Mouse (Mus musculus) spleen, adult 12 weeks (tissue): Measurements from ENCODE around the gene Galntl6.
"Not testable (repeated sequence)": the region's sequence is repeated elsewhere in the genome, so short reads cannot be mapped to it uniquely, and the experiment has no call there.

Experiments
- DNase-seq: peaks from one replicate; pipeline ENCODE4 v3.0.0; 2022; ENCODE audit warnings: low spot score

The Galntl6 gene

GRCm38 (mm10) chr8:57765726-57766351 lies 1146.6 kb downstream of the Galntl6 start:
- no peak for DNase-seq

DNA sequence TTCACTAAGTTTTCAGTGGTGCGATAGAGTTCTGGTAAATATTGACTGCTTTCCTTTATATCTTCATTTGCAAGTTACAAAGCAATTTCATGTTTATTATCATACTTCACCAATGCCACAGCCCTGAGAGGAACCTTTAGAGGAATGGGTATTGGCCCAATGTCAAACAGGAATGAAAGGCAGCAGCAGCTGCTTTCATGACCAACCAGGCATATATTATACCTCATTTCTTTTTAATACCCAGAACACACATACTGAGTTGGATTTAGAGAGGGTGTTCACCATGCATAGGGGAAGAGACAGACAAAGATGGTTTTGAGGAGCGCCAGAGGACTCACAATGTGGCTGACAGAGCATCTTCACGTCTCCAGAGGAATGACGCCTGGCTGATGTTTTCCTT lies 1147.2 kb downstream of the Galntl6 start:
- DNase-seq, result no peak

DNA sequence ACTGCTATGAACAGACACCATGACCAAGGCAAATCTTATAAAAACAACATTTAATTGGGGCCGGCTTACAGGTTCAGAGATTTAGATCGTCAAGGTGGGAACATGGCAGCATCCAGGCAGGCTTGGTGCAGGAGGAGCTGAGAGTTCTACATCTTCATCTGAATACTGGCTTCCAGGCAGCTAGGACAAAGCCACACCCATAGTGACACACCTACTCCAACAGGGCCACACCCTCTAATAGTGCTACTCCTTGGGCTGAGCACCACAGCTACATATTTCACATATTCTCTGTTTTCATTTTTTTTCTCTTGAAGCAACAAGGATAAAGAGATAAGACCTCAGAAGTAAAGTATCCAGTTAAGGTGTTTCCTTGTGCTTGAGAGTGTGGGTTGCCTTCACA lies 1149.8 kb downstream of the Galntl6 start:
- not testable (repeated sequence) for DNase-seq

DNA sequence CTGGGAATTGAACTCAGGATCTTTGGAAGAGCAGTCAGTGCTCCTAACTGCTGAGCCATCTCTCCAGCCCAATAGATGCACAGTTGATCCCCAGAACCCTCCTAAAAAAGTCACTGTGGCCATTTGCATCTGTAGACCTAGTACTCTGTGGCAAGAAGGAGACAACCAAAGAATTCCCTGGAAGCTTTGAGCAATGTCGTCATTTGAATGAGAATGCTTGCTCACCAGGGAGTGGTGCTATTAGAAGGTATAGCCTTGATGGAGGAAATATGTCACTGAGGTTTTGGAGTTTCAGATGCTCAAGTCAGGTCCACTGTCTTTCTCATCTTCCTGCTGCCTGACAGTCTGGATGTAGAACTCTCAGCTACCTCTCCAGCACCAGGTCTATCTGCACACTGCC lies 1151.5 kb downstream of the Galntl6 start:
- DNase-seq, result no peak

GRCm38 (mm10) chr8:57758857-57759256 lies 1153.6 kb downstream of the Galntl6 start:
- no peak for DNase-seq

DNA sequence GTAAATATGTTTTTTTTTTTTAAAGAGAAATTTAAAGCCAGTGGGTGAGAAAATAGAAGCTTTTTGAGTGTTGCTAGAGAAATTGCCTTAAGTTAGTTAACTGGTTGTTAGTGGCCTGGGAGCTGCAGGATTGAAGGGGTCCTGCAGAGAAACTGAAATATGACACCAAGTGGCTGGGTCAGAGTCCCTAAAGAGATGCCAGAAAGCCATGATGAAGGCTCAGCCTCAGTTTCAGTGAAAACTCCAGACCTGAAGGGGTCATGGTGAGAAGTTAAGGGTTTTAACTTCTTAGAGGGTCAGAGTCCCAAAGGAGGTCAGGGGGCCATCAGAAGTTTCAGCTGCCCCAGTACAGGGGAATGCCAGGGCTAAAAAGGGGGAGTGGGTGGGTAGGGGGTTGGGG lies 1155.0 kb downstream of the Galntl6 start:
- no peak for DNase-seq

DNA sequence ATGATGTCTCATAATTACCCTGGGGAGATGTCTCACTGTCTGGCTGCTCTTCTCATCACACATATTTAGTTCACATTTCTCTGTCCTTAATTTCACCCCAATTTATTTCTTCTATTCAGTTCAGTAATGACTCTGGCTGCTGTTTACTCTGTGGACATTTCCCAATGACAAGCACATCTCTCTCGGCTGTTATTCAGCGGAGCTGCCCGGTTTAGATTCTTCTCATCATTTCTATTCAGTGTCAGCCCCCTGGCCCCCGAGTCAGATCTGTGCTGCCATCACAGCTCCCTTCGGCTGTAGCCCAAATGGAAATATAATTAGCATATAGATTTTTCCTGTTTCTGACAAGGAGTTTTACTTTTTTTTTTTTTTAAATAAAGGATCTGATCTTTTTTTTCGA lies 1158.4 kb downstream of the Galntl6 start:
- no peak for DNase-seq

DNA sequence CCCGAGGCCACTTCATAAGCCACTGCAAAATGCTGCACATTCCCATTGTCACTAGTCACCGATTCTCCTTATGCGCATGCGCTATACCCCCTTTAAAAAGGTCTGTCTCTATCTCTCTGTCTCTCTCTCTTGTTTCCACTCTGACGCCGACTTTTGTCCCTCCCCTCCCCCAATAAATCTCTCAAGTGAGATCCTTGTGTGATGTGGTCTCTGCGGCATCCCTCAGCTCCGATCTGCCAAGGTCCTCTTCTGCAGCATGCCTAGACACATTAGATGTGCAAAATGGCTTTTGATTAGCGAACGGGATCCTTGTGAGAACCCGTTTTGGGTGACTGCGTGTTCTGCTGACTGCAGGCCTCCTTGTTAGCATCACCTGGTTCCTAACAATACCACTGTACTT lies 1168.8 kb downstream of the Galntl6 start:
- DNase-seq, result no peak

DNA sequence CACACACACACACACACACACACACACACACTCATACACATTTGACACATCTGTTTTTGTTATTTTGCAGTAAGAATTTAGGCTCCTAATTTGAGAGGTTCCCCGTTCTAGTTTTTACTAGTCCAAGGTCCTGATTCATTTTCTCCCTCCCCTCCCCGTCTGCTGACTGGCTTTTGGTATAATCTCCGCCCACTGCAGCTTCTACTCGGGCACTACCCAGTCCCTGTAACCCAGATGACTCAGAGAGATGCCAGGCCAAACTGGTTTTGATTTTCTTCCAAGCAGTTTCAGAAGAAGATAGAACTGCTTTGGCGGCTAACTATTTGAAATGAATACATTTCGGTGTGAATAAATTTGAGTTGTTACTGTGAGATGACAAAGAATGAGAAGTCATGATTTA lies 1170.5 kb downstream of the Galntl6 start:
- DNase-seq, result no peak

GRCm38 (mm10) chr8:57741309-57741708 lies 1171.1 kb downstream of the Galntl6 start:
- no peak for DNase-seq

DNA sequence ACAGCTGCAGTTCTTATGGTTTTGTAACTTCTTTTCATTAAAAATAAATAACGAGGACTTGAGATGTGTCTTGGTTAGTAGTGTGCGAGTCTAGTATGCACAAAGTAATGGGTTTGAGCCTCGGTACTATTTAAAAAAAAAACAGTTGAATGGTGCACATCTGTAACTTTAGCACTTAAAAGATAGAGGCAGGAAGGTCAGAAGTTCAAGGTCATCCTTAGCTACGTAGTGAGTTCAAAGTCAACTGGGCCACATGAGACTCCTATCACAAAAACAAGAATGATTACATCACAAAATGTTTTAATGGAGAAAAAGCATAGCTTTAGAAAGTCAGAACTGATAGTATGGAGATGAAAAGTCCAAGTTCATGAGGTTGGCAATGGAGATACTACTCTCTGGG lies 1175.2 kb downstream of the Galntl6 start:
- DNase-seq, result no peak

- DNase-seq, result no peak
Measured at GRCm38 (mm10) chr8:57732795-57733194, 1179.6 kb downstream of the Galntl6 start.

- no peak for DNase-seq
Measured at GRCm38 (mm10) chr8:57731666-57732065, 1180.8 kb downstream of the Galntl6 start.

DNA sequence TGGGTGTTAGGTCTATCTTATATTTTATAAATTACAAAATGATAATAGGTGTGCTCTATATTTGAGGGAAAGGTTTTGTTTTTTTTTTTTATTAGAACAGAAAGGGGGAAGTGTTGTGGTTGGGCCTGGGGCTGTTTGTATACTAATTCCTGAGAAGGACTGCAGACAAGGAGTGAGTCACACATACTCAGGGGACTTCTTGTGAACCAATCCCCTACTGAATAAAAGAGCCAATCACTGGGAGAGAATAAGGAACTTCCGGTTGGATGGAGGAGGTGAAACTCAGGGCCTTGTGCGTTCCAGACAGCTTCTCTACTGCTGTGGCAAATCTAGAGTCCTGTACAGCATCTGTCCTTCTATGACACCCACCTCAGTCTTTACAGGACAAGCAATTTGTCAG lies 1184.2 kb downstream of the Galntl6 start:
- no peak for DNase-seq

DNA sequence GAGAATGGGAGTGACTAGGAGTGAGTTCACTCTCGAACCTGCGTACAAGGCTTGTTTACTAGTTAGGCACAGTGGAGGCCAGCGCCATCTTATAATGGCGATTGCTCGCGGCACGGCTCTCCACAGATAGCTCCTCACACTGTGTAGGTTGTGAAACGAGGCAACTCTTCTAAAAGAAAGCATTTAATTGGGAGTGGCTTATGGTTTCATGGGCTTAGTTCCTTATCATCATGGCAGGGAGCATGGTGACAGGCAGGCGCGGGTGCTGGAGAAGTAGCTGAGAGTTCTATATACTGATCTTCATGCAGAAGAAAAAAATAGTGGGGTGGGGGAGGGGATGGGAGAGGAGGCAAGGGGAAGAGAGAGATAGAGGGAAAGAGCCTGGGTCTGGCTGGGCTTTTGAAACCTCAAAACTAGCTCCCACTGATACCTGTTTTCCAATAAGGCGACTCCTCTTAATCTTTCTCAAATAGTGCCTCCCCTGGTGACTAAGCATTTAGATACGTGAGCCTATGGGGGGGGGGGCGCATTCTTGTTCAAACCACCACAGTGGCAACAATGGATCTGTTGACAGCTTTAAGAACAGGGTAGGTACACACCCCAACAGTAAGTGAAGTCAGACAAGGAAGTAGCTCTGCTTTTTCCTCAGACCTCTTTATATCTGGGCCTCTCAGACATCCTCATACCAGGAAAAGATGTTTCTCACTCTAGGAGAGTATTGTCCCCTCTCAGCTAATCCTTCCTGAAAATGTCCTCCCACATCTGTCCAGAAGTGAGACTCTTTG lies 1187.4 kb downstream of the Galntl6 start:
- DNase-seq, result no peak
